Mouse (Mus musculus): Measurements from ENCODE around the gene Scgb2b24.

The Scgb2b24 gene

DNA sequence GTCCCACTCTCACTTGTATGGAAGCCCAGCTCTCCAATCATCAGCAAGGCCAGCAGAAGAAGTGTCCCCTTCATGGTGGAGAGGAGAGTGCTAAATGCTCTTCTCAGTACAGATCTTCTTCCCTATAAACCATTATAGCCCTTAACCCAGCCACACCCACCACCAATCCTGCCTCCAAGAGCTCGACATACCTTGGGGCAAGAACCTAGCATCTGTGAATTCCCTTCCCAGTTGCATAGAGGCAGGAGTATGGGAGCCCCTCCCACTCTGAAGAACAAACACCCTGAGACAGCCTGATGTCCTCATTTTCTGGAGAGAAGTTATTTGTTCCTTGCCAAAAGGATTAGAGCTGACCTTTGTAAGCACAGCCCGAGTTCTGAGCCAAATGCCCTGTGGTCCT lies at the start of gene Scgb2b24:
TSS of gene Scgb2b24 (minus strand) at position 101 of the 400 bp plus-strand sequence.
- DNase-seq: no peak

DNA sequence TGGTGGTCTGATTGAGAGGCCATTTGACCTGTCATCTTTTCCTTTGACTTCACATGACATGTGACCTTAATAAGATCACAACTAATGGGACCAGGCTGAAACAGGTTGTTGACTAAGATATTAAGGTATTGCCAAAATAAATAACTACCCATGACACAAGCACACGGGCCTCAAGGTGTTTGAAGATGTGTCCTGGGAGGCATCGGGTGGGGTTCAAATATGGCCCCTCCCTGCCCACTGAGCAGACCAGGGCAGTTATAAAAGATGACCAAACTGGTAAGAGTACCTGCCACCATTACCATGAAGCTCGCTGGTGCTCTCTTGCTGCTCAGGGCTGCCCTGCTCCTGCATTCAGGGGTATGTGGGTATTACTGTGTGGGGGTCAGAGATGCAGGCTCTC lies 4.4 kb upstream of the Scgb2b24 start, which contains the start of gene Scgb1b24:
TSS of gene Scgb1b24 (plus strand) at position 301 of the 400 bp plus-strand sequence.
- DNase-seq: no peak

DNA sequence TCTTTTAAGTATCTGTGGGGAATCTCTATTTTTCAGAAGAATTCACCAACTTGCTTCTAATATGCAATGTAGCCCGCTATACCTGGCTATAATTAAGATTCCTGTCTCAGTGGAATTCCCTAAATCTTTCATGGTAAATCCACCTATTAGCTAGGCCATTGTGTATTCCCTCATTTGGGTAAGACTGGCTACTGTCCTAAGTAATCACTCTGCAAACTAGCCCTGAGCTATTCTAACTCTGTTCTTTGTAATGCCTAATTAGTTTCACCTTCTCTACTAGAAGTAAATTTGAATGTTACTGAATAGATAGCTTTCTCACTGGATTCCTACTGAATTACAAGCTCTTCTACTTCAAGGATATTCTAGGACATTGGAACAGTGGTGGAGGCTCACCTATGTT lies 49.2 kb downstream of the Scgb2b24 start:
- no peak for DNase-seq

Data from retina, postnatal 1 day (tissue).